Mouse (Mus musculus): ENCODE measurements around the gene Cpne7.

The Cpne7 gene

GRCm38 (mm10) chr8:123181391-123181790, 64.2 kb downstream of the Cpne7 start:
- in situ Hi-C loops (cut with MboI, MseI) = loop anchor here (5.0 kb wide), 1 partner anchor 274 kb away; no protein-coding TSS in a partner anchor

All from regulatory T cell (primary cell).